Mouse (Mus musculus) megakaryocyte, embryonic 14.5 days (primary cell): ENCODE measurements around the gene St7.

Experiments used
- FLI1 ChIP-seq: IDR thresholded peaks from 2 replicates; pipeline ENCODE4 v1.6.1; 2012; ENCODE audit warnings: low read length, inconsistent platforms, mixed read lengths
- GATA1 ChIP-seq: IDR thresholded peaks from 3 replicates; pipeline ENCODE4 v1.6.1; 2012; ENCODE audit warnings: mixed read lengths, low read length, inconsistent platforms, borderline replicate concordance

GRCm38 (mm10) chr6:17941916-17942315, 249.2 kb downstream of the St7 start:
- TF ChIP-seq GATA1 (no peak), FLI1 (no peak)
